Mouse (Mus musculus) embryonic fibroblast, embryonic 13.5 days (primary cell): ENCODE measurements around the gene Pmfbp1.

ENCODE experiments used
- CTCF ChIP-seq: IDR thresholded peaks from 2 replicates; pipeline ENCODE4 v1.5.1; 2011; ENCODE audit warnings: mild to moderate bottlenecking, control low read depth, low read length, moderate library complexity, borderline replicate concordance; ENCODE audit not compliant: insufficient read depth
- POLR2A ChIP-seq: IDR thresholded peaks from 2 replicates; pipeline ENCODE4 v1.6.1; 2011; ENCODE audit warnings: low read depth, mild to moderate bottlenecking, control low read depth, low read length, moderate library complexity

DNA sequence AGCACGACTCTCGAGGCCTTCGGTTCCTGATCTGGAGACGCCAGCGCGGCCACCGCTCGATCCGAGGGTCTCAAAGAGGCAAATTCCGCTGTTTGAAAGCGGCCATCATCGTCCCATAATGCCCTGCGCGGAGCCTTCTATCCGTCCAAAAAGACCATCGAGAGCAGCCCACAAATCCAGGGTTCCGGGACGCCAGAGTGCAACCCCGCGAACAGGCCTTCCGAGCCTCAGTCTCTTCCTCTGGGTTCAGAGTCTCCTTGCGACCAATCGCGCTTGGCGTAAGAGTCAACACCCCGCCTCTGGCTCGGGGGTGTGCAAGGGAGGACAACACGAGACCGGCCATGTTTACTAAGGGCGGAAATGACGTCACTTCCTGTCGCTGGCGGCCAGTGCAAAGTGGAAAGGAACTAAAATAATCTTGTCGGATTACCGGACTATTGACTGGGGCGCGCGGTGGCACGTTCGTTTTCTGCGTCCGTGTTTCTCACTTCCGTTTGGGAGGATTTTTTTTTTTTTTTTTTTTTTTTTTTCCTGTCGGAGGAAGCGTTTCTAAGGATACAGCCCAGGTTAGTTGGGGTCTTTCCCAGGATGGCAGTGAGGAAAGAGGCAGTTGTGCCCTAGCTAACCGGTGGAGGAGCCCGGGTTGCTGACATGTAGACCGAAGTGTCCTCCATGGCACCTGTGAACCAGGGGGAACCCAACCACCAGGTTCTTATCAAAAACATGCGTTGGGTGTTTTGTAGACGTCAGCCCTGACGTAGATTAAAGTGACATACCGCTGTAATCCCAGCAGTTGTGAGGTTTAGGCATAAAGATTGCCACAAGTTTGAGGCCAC, 71.9 kb downstream of the Pmfbp1 start, which contains the start of the genes Dhx38 and Txnl4b:
- TF ChIP-seq CTCF (no peak), POLR2A (peak; percentile 66; the same call in 1 of the 2 replicates)
